Mouse (Mus musculus) spleen, adult 10 weeks (tissue): ENCODE measurements around the gene Meiob. TPM values are rescaled to one million over a fixed set of nuclear protein-coding genes. Genes with fewer than 3 reads are reported as not detected.

Experiments
- polyA plus RNA-seq: library from polyadenylated mRNA; stranded (reverse); fragments of 350-450 nt; fragmentation: Illumina TruSeq; extraction: RNeasy Lipid Tissue Mini Kit (QIAGEN cat#74804); gene quantifications from one replicate; pipeline ENCODE4 v1.2.3, GENCODE M21; 2015; ENCODE audit warnings: low replicate concordance; ENCODE audit not compliant: insufficient read depth

Meiob gene
- 0.51 TPM for polyA plus RNA-seq

GRCm38 (mm10) chr17:24803952-24804951, at the start of gene Meiob:
TSS of gene Meiob (plus strand) at chr17:24804289.

GRCm38 (mm10) chr17:24839842-24840241, 35.8 kb downstream of the Meiob start, which contains the start of gene Hagh:
TSS of gene Hagh (plus strand) at chr17:24840143.

GRCm38 (mm10) chr17:24850065-24850772, 46.1 kb downstream of the Meiob start, which contains the start of gene Fahd1:
TSS of gene Fahd1 (minus strand) at chr17:24850364.

GRCm38 (mm10) chr17:24865776-24866175, 61.7 kb downstream of the Meiob start, which contains the start of gene Igfals:
TSS of gene Igfals (plus strand) at chr17:24865997.

GRCm38 (mm10) chr17:24886134-24886931, 82.2 kb downstream of the Meiob start, which contains the start of the genes Nubp2 and Spsb3:
TSS of gene Nubp2 (minus strand) at chr17:24886349.
TSS of gene Spsb3 (plus strand) at chr17:24886643.

Other genes starting within 250 kb of the Meiob start
- 46.2 TPM for gene Tsc2, start 171.7 kb upstream of the Meiob start, polyA plus RNA-seq
- gene Nthl1, start 171.6 kb upstream of the Meiob start, polyA plus RNA-seq: 3.4 TPM
- gene Slc9a3r2, start 154.0 kb upstream of the Meiob start, polyA plus RNA-seq: 21.0 TPM
- not detected for gene Npw, start 145.8 kb upstream of the Meiob start, polyA plus RNA-seq
- gene Zfp598, start 134.6 kb upstream of the Meiob start, polyA plus RNA-seq: 15.5 TPM
- gene Syngr3, start 114.3 kb upstream of the Meiob start, polyA plus RNA-seq: not detected
- 16.0 TPM for gene Gfer, start 108.1 kb upstream of the Meiob start, polyA plus RNA-seq
- 4.3 TPM for gene Noxo1, start 108.1 kb upstream of the Meiob start, polyA plus RNA-seq
- 8.7 TPM for gene Tbl3, start 96.6 kb upstream of the Meiob start, polyA plus RNA-seq
- not detected for gene Rnf151, start 86.2 kb upstream of the Meiob start, polyA plus RNA-seq
- gene Rps2, start 86.2 kb upstream of the Meiob start, polyA plus RNA-seq: 1,280 TPM
- gene Ndufb10, start 79.8 kb upstream of the Meiob start, polyA plus RNA-seq: 148 TPM
- not detected for gene Rpl3l, start 76.5 kb upstream of the Meiob start, polyA plus RNA-seq
- 62.1 TPM for gene Msrb1, start 67.6 kb upstream of the Meiob start, polyA plus RNA-seq
- not detected for gene Hs3st6, start 51.3 kb upstream of the Meiob start, polyA plus RNA-seq
- gene Hagh, start 35.9 kb downstream of the Meiob start, polyA plus RNA-seq: 62.0 TPM
- gene Fahd1, start 46.1 kb downstream of the Meiob start, polyA plus RNA-seq: 9.4 TPM
- 0.36 TPM for gene Igfals, start 61.7 kb downstream of the Meiob start, polyA plus RNA-seq
- gene Nubp2, start 82.1 kb downstream of the Meiob start, polyA plus RNA-seq: 30.4 TPM
- gene Spsb3, start 82.4 kb downstream of the Meiob start, polyA plus RNA-seq: 12.0 TPM
- gene Eme2, start 90.8 kb downstream of the Meiob start, polyA plus RNA-seq: 12.4 TPM
- gene Mrps34, start 90.8 kb downstream of the Meiob start, polyA plus RNA-seq: 18.6 TPM
- 14.5 TPM for gene Nme3, start 92.2 kb downstream of the Meiob start, polyA plus RNA-seq
- gene Mapk8ip3, start 132.7 kb downstream of the Meiob start, polyA plus RNA-seq: 68.1 TPM
- gene Jpt2, start 156.4 kb downstream of the Meiob start, polyA plus RNA-seq: 50.0 TPM
- 25.7 TPM for gene Cramp1l, start 211.5 kb downstream of the Meiob start, polyA plus RNA-seq
- gene Ift140, start 211.8 kb downstream of the Meiob start, polyA plus RNA-seq: 42.9 TPM